Mouse (Mus musculus): ENCODE measurements around the gene Hspbap1. TPM values are rescaled to one million over a fixed set of nuclear protein-coding genes. Genes with fewer than 3 reads are reported as not detected.

The Hspbap1 gene
- polyA plus RNA-seq (2014; fragmentation: Nextera tagmentation; extraction: Ambion mirVana): 15.8 TPM in 2 replicates

- WGBS: 1% methylated on average over 51 of the region's 51 CpGs
- Histone ChIP-seq H3K4me3 (ENCODE audit: low read depth, low read length) (peak within 1 kb of the TSS; percentile 79), H3K27ac (ENCODE audit: low read length) (peak within 1 kb of the TSS; percentile 66; the same call in 1 of the 2 replicates), H3K4me2 (replicated peaks; ENCODE audit: low read depth, low read length) (peak within 1 kb of the TSS; percentile 95), H3K9ac (replicated peaks; ENCODE audit: low read depth, low read length) (peak within 1 kb of the TSS; percentile 84), H3K27me3 (ENCODE audit: control insufficient read depth, insufficient read depth, low read length) (no peaks in the 10 kb centered on the region), H3K9me3 (ENCODE audit: control insufficient read depth, low read depth, low read length) (no peaks in the 10 kb centered on the region), H3K36me3 (ENCODE audit: control insufficient read depth, insufficient read depth, low read length) (no peaks in the 10 kb centered on the region), H3K4me1 (ENCODE audit: control insufficient read depth, insufficient read depth, low read length) (peaks cover 21% of the 10 kb centered on the region)
- ATAC-seq (ENCODE audit: insufficient number of reproducible peaks, insufficient read depth, low FRiP score, low read depth): peak; percentile 59
Measured at GRCm38 (mm10) chr16:35769878-35770657, at the start of gene Hspbap1. Gene Hspbap1, plus strand, starts transcription at chr16:35770375.

GRCm38 (mm10) chr16:35724561-35724960, 45.6 kb upstream of the Hspbap1 start:
- H3K27me3 ChIP-seq (ENCODE audit: control insufficient read depth, insufficient read depth, low read length): no peaks in the 10 kb centered on the region
- H3K9me3 ChIP-seq (ENCODE audit: control insufficient read depth, low read depth, low read length): no peaks in the 10 kb centered on the region
- peaks cover 5% of the 10 kb centered on the region; the same call in 1 of the 2 replicates for H3K4me1 ChIP-seq (ENCODE audit: control insufficient read depth, insufficient read depth, low read length)
- H3K27ac ChIP-seq (ENCODE audit: low read length): no peak overlapping the region
- H3K36me3 ChIP-seq (ENCODE audit: control insufficient read depth, insufficient read depth, low read length): no peaks in the 10 kb centered on the region; the same call in 1 of the 2 replicates
- no peak for ATAC-seq (ENCODE audit: insufficient number of reproducible peaks, insufficient read depth, low FRiP score, low read depth)
- no peak overlapping the region for H3K4me3 ChIP-seq (ENCODE audit: low read depth, low read length)
- H3K9ac ChIP-seq (replicated peaks; ENCODE audit: low read depth, low read length): no peak overlapping the region
- 89% methylated on average over 6 of the region's 6 CpGs for WGBS
- H3K4me2 ChIP-seq (replicated peaks; ENCODE audit: low read depth, low read length): no peak overlapping the region

GRCm38 (mm10) chr16:35726601-35727000, 43.6 kb upstream of the Hspbap1 start:
- ATAC-seq (ENCODE audit: insufficient number of reproducible peaks, insufficient read depth, low FRiP score, low read depth): no peak
- Histone ChIP-seq H3K9ac (replicated peaks; ENCODE audit: low read depth, low read length) (no peak overlapping the region), H3K27me3 (ENCODE audit: control insufficient read depth, insufficient read depth, low read length) (no peaks in the 10 kb centered on the region), H3K4me2 (replicated peaks; ENCODE audit: low read depth, low read length) (no peak overlapping the region), H3K9me3 (ENCODE audit: control insufficient read depth, low read depth, low read length) (no peaks in the 10 kb centered on the region), H3K4me3 (ENCODE audit: low read depth, low read length) (no peak overlapping the region), H3K36me3 (ENCODE audit: control insufficient read depth, insufficient read depth, low read length) (no peaks in the 10 kb centered on the region; the same call in 1 of the 2 replicates), H3K27ac (ENCODE audit: low read length) (no peak overlapping the region), H3K4me1 (ENCODE audit: control insufficient read depth, insufficient read depth, low read length) (peaks cover 5% of the 10 kb centered on the region; the same call in 1 of the 2 replicates)
- 83% methylated on average over 2 of the region's 2 CpGs for WGBS

GRCm38 (mm10) chr16:35729151-35729738, 40.9 kb upstream of the Hspbap1 start:
- Histone ChIP-seq H3K9me3 (ENCODE audit: control insufficient read depth, low read depth, low read length) (no peaks in the 10 kb centered on the region), H3K4me1 (ENCODE audit: control insufficient read depth, insufficient read depth, low read length) (peaks cover 5% of the 10 kb centered on the region; the same call in 1 of the 2 replicates), H3K4me2 (replicated peaks; ENCODE audit: low read depth, low read length) (no peak overlapping the region), H3K36me3 (ENCODE audit: control insufficient read depth, insufficient read depth, low read length) (no peaks in the 10 kb centered on the region; the same call in 1 of the 2 replicates), H3K27me3 (ENCODE audit: control insufficient read depth, insufficient read depth, low read length) (no peaks in the 10 kb centered on the region), H3K4me3 (ENCODE audit: low read depth, low read length) (no peak overlapping the region), H3K9ac (replicated peaks; ENCODE audit: low read depth, low read length) (no peak overlapping the region), H3K27ac (ENCODE audit: low read length) (no peak overlapping the region)
- ATAC-seq (ENCODE audit: insufficient number of reproducible peaks, insufficient read depth, low FRiP score, low read depth): peak; percentile 71; the same call in 1 of the 2 replicates
- 42% methylated on average over 8 of the region's 8 CpGs for WGBS

GRCm38 (mm10) chr16:35732096-35732495, 38.1 kb upstream of the Hspbap1 start:
- H3K9ac ChIP-seq (replicated peaks; ENCODE audit: low read depth, low read length): no peak overlapping the region
- no peaks in the 10 kb centered on the region for H3K27me3 ChIP-seq (ENCODE audit: control insufficient read depth, insufficient read depth, low read length)
- 87% methylated on average over 7 of the region's 7 CpGs for WGBS
- H3K4me1 ChIP-seq (ENCODE audit: control insufficient read depth, insufficient read depth, low read length): peaks cover 5% of the 10 kb centered on the region; the same call in 1 of the 2 replicates
- no peak for ATAC-seq (ENCODE audit: insufficient number of reproducible peaks, insufficient read depth, low FRiP score, low read depth)
- no peaks in the 10 kb centered on the region for H3K9me3 ChIP-seq (ENCODE audit: control insufficient read depth, low read depth, low read length)
- H3K36me3 ChIP-seq (ENCODE audit: control insufficient read depth, insufficient read depth, low read length): no peaks in the 10 kb centered on the region
- H3K27ac ChIP-seq (ENCODE audit: low read length): no peak overlapping the region
- H3K4me3 ChIP-seq (ENCODE audit: low read depth, low read length): no peak overlapping the region
- H3K4me2 ChIP-seq (replicated peaks; ENCODE audit: low read depth, low read length): no peak overlapping the region

GRCm38 (mm10) chr16:35734038-35734437, 36.1 kb upstream of the Hspbap1 start:
- H3K9ac ChIP-seq (replicated peaks; ENCODE audit: low read depth, low read length): no peak overlapping the region
- H3K36me3 ChIP-seq (ENCODE audit: control insufficient read depth, insufficient read depth, low read length): no peaks in the 10 kb centered on the region
- H3K9me3 ChIP-seq (ENCODE audit: control insufficient read depth, low read depth, low read length): no peaks in the 10 kb centered on the region
- H3K4me1 ChIP-seq (ENCODE audit: control insufficient read depth, insufficient read depth, low read length): peaks cover 2% of the 10 kb centered on the region; the same call in 1 of the 2 replicates
- H3K27ac ChIP-seq (ENCODE audit: low read length): no peak overlapping the region
- ATAC-seq (ENCODE audit: insufficient number of reproducible peaks, insufficient read depth, low FRiP score, low read depth): 0 out of 2 replicates have a peak, but pooled peaks have one; percentile 63
- H3K4me2 ChIP-seq (replicated peaks; ENCODE audit: low read depth, low read length): no peak overlapping the region
- H3K4me3 ChIP-seq (ENCODE audit: low read depth, low read length): no peak overlapping the region
- 16% methylated on average over 6 of the region's 6 CpGs for WGBS
- H3K27me3 ChIP-seq (ENCODE audit: control insufficient read depth, insufficient read depth, low read length): no peaks in the 10 kb centered on the region

- H3K4me3 ChIP-seq (ENCODE audit: low read depth, low read length): no peak overlapping the region
- no peak overlapping the region for H3K27ac ChIP-seq (ENCODE audit: low read length)
- no peaks in the 10 kb centered on the region for H3K36me3 ChIP-seq (ENCODE audit: control insufficient read depth, insufficient read depth, low read length)
- H3K9me3 ChIP-seq (ENCODE audit: control insufficient read depth, low read depth, low read length): no peaks in the 10 kb centered on the region
- ATAC-seq (ENCODE audit: insufficient number of reproducible peaks, insufficient read depth, low FRiP score, low read depth): no peak
- WGBS: 69% methylated on average over 7 of the region's 7 CpGs
- no peaks in the 10 kb centered on the region for H3K4me1 ChIP-seq (ENCODE audit: control insufficient read depth, insufficient read depth, low read length)
- H3K9ac ChIP-seq (replicated peaks; ENCODE audit: low read depth, low read length): no peak overlapping the region
- H3K27me3 ChIP-seq (ENCODE audit: control insufficient read depth, insufficient read depth, low read length): no peaks in the 10 kb centered on the region
- no peak overlapping the region for H3K4me2 ChIP-seq (replicated peaks; ENCODE audit: low read depth, low read length)
Measured at GRCm38 (mm10) chr16:35738096-35738767, 31.9 kb upstream of the Hspbap1 start.

- Histone ChIP-seq H3K4me3 (ENCODE audit: low read depth, low read length) (no peak overlapping the region), H3K27me3 (ENCODE audit: control insufficient read depth, insufficient read depth, low read length) (no peaks in the 10 kb centered on the region), H3K4me1 (ENCODE audit: control insufficient read depth, insufficient read depth, low read length) (no peaks in the 10 kb centered on the region), H3K36me3 (ENCODE audit: control insufficient read depth, insufficient read depth, low read length) (no peaks in the 10 kb centered on the region), H3K27ac (ENCODE audit: low read length) (no peak overlapping the region), H3K9me3 (ENCODE audit: control insufficient read depth, low read depth, low read length) (no peaks in the 10 kb centered on the region), H3K4me2 (replicated peaks; ENCODE audit: low read depth, low read length) (no peak overlapping the region), H3K9ac (replicated peaks; ENCODE audit: low read depth, low read length) (no peak overlapping the region)
- 40% methylated on average over 1 of the region's 1 CpGs for WGBS
- ATAC-seq (ENCODE audit: insufficient number of reproducible peaks, insufficient read depth, low FRiP score, low read depth): no peak
Measured at GRCm38 (mm10) chr16:35739548-35739947, 30.6 kb upstream of the Hspbap1 start.

Measured in stomach, embryonic 14.5 days (tissue).